Mouse (Mus musculus) testis, adult 2 months (tissue): ENCODE results near the gene Bcl7a.

Source experiments
- CTCF ChIP-seq: fragments of 200-500 bp; IDR thresholded peaks from 2 replicates; pipeline ENCODE4 v1.5.1; 2012; ENCODE audit warnings: low read depth, mild to moderate bottlenecking, inconsistent platforms, low read length, moderate library complexity; ENCODE audit not compliant: control insufficient read depth, insufficient read depth, insufficient replicate concordance
- POLR2A ChIP-seq: fragments of 200-500 bp; IDR thresholded peaks from 2 replicates; pipeline ENCODE4 v1.6.1; 2012; ENCODE audit warnings: low read depth, mild to moderate bottlenecking, inconsistent platforms, low read length, moderate library complexity; ENCODE audit not compliant: control insufficient read depth

DNA sequence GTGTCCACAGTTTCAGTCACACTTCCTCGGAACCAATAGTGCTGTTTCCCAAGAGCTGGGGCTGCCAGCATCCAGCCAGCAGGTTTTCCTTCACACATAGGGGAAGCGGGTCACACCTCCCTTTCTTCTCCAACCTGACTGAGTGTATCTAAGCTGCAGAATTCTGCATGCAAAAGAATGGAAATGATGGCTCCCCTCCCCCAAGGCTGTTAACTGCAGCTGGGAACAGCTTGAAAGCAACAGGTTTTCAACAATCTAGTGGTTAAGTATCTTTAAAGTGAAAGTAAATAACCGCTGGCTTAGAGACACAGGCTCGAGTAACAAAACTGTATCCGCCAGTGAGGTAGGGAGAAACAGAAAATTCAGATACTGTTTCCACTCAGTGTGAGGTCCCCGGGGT, 25.6 kb upstream of the Bcl7a start:
- TF ChIP-seq POLR2A (no peak), CTCF (no peak)
